Comparison of ENCODE assay signal across 8 mouse cellular contexts in genomic region chr7:38227900-38228298, GRCm38 (mm10). TPM values are rescaled to one million over a fixed set of nuclear protein-coding genes. Genes with fewer than 3 reads are reported as not detected.
DNase-seq lines count a peak whose midpoint lies in the region; ATAC-seq and TF ChIP-seq lines count a peak whose summit lies in the region.

TSS of gene Plekhf1 (minus strand) at chr7:38228016.

- H3K4me1 ChIP-seq in embryonic fibroblast, embryonic 13.5 days (ENCODE audit: control insufficient read depth, insufficient read depth, low read length): peaks cover 11% of the 10 kb centered on the region
- peaks cover 15% of the 10 kb centered on the region for H3K4me1 ChIP-seq in heart, embryonic 10.5 days
- H3K4me1 ChIP-seq in kidney, embryonic 14.5 days (ENCODE audit: control insufficient read depth, insufficient read depth, low read length): peaks cover 15% of the 10 kb centered on the region
- H3K4me1 ChIP-seq in limb, embryonic 14.5 days (ENCODE audit: control insufficient read depth, insufficient read depth, low read length): peaks cover 14% of the 10 kb centered on the region; the same call in 1 of the 2 replicates
- H3K4me1 ChIP-seq in midbrain, embryonic 16.5 days (ENCODE audit: control insufficient read depth, insufficient read depth, low read length): peaks cover 6% of the 10 kb centered on the region
- H3K4me1 ChIP-seq in spleen, adult 2 months (ENCODE audit: control insufficient read depth, insufficient read depth, insufficient read length): peaks cover 11% of the 10 kb centered on the region; the same call in 1 of the 2 replicates

- ATAC-seq in kidney, embryonic 14.5 days (ENCODE audit: low FRiP score, low TSS enrichment): peak; percentile 93
- peak; percentile 97 for ATAC-seq in limb, embryonic 14.5 days (ENCODE audit: low FRiP score, low read depth)
- peak; percentile 94 for ATAC-seq in midbrain, embryonic 16.5 days

- peak; percentile 93 for TF ChIP-seq POLR2A in embryonic fibroblast, embryonic 13.5 days (IDR thresholded peaks at IDR 0.05; ENCODE audit: low read depth, low read length)
- TF ChIP-seq POLR2A in limb, embryonic 14.5 days (IDR thresholded peaks at IDR 0.05; ENCODE audit: borderline replicate concordance, extremely low read depth, insufficient read depth, insufficient read length): 0 out of 2 replicates have a peak, but pooled peaks have one; percentile 52
- TF ChIP-seq POLR2A in spleen, adult 2 months (IDR thresholded peaks at IDR 0.05; ENCODE audit: low read depth, low read length): no peak

- TF ChIP-seq CTCF in C2C12 (IDR thresholded peaks at IDR 0.05; ENCODE audit: control insufficient read depth, insufficient read depth, insufficient read length): no peak
- no peak for TF ChIP-seq CTCF in embryonic fibroblast, embryonic 13.5 days (IDR thresholded peaks at IDR 0.05; ENCODE audit: borderline replicate concordance, insufficient read depth, low read length)
- TF ChIP-seq CTCF in spleen, adult 2 months (IDR thresholded peaks at IDR 0.05; ENCODE audit: extremely low read depth, insufficient read depth, insufficient read length, insufficient replicate concordance): no peak

- peak within 1 kb of the TSS; percentile 87 for H3K27ac ChIP-seq in embryonic fibroblast, embryonic 13.5 days (ENCODE audit: insufficient read depth, low read length)
- H3K27ac ChIP-seq in heart, embryonic 10.5 days: peak within 1 kb of the TSS; percentile 84
- H3K27ac ChIP-seq in kidney, embryonic 14.5 days (ENCODE audit: low read depth, low read length): peak within 1 kb of the TSS; percentile 82
- peak within 1 kb of the TSS; percentile 75 for H3K27ac ChIP-seq in limb, embryonic 14.5 days (replicated peaks; ENCODE audit: low read depth, low read length)
- no peak within 1 kb of the TSS for H3K27ac ChIP-seq in midbrain, embryonic 16.5 days (ENCODE audit: low read length)
- H3K27ac ChIP-seq in spleen, adult 2 months (ENCODE audit: insufficient read depth, low read length): peak within 1 kb of the TSS; percentile 17

- H3K79me3 ChIP-seq in C2C12 (ENCODE audit: low read depth): peaks cover 23% of the 10 kb centered on the region

- peak within 1 kb of the TSS; percentile 85 for H3K4me2 ChIP-seq in kidney, embryonic 14.5 days (replicated peaks; ENCODE audit: low read depth, low read length)
- peak within 1 kb of the TSS; percentile 82 for H3K4me2 ChIP-seq in limb, embryonic 14.5 days (replicated peaks; ENCODE audit: low read depth, low read length, severe bottlenecking)
- H3K4me2 ChIP-seq in midbrain, embryonic 16.5 days (ENCODE audit: low read length): peak within 1 kb of the TSS; percentile 98

- WGBS in heart, embryonic 10.5 days: under 1% methylated on average over 36 of the region's 36 CpGs
- WGBS in kidney, embryonic 14.5 days: under 1% methylated on average over 36 of the region's 36 CpGs
- 1% methylated on average over 31 of the region's 36 CpGs for WGBS in limb, embryonic 14.5 days
- WGBS in midbrain, embryonic 16.5 days: under 1% methylated on average over 29 of the region's 36 CpGs
- WGBS in spleen, adult 2 months: under 1% methylated on average over 36 of the region's 36 CpGs

- H3ac ChIP-seq in C2C12 (ENCODE audit: control insufficient read depth, insufficient read length, low read depth): peak within 1 kb of the TSS; percentile 71

- peak within 1 kb of the TSS; percentile 55 for H3K4me3 ChIP-seq in C2C12 (ENCODE audit: insufficient read depth, poor library complexity, severe bottlenecking)
- H3K4me3 ChIP-seq in embryonic fibroblast, embryonic 13.5 days (ENCODE audit: insufficient read depth, low read length): peak within 1 kb of the TSS; percentile 78
- H3K4me3 ChIP-seq in heart, embryonic 10.5 days: peak within 1 kb of the TSS; percentile 79
- H3K4me3 ChIP-seq in kidney, embryonic 14.5 days (ENCODE audit: low read length): peak within 1 kb of the TSS; percentile 67
- H3K4me3 ChIP-seq in limb, embryonic 14.5 days (replicated peaks; ENCODE audit: low read length): peak within 1 kb of the TSS; percentile 61
- H3K4me3 ChIP-seq in midbrain, embryonic 16.5 days (ENCODE audit: low read depth, low read length): peak within 1 kb of the TSS; percentile 54
- peak within 1 kb of the TSS; percentile 63 for H3K4me3 ChIP-seq in spleen, adult 2 months (ENCODE audit: extremely low read depth, insufficient read depth, insufficient read length)

- no peaks in the 10 kb centered on the region for H3K9me3 ChIP-seq in heart, embryonic 10.5 days
- H3K9me3 ChIP-seq in kidney, embryonic 14.5 days (ENCODE audit: control insufficient read depth, low read length): no peaks in the 10 kb centered on the region
- H3K9me3 ChIP-seq in limb, embryonic 14.5 days (ENCODE audit: control insufficient read depth, low read length): no peaks in the 10 kb centered on the region
- H3K9me3 ChIP-seq in midbrain, embryonic 16.5 days (replicated peaks; ENCODE audit: control insufficient read depth, low read length, poor library complexity, severe bottlenecking): no peaks in the 10 kb centered on the region

- peak within 1 kb of the TSS; percentile 68 for H3K9ac ChIP-seq in kidney, embryonic 14.5 days (ENCODE audit: low read depth, low read length)
- H3K9ac ChIP-seq in limb, embryonic 14.5 days (ENCODE audit: low read depth, low read length, severe bottlenecking): peak within 1 kb of the TSS; percentile 66
- H3K9ac ChIP-seq in midbrain, embryonic 16.5 days (ENCODE audit: low read depth, low read length): peak within 1 kb of the TSS; percentile 55

- H3K27me3 ChIP-seq in C2C12 (ENCODE audit: control insufficient read depth, insufficient read depth, insufficient read length): no peaks in the 10 kb centered on the region
- H3K27me3 ChIP-seq in heart, embryonic 10.5 days (ENCODE audit: insufficient read depth, poor library complexity, severe bottlenecking): peaks cover 16% of the 10 kb centered on the region; the same call in 1 of the 2 replicates
- H3K27me3 ChIP-seq in kidney, embryonic 14.5 days (ENCODE audit: control insufficient read depth, insufficient read depth, low read length): no peaks in the 10 kb centered on the region; the same call in 1 of the 2 replicates
- H3K27me3 ChIP-seq in limb, embryonic 14.5 days (ENCODE audit: control insufficient read depth, insufficient read depth, low read length): no peaks in the 10 kb centered on the region
- peaks cover 13% of the 10 kb centered on the region for H3K27me3 ChIP-seq in midbrain, embryonic 16.5 days (ENCODE audit: control insufficient read depth, insufficient read depth, low read depth, low read length)
- H3K27me3 ChIP-seq in spleen, adult 2 months (ENCODE audit: control insufficient read depth, insufficient read depth, low read length): no peaks in the 10 kb centered on the region

- peak; percentile 95 for DNase-seq in brain, adult 2 months (ENCODE audit: low read depth, low spot score)
- DNase-seq in heart, embryonic 10.5 days (ENCODE audit: low spot score): peak; percentile 97
- peak; percentile 94 for DNase-seq in limb, embryonic 14.5 days (ENCODE audit: low spot score)
- DNase-seq in spleen, adult 2 months (ENCODE audit: low read depth in 1 of 2, low spot score in 2 of 2): peak; percentile 12 to 66

- peaks cover 42% of the 10 kb centered on the region for H3K79me2 ChIP-seq in C2C12 (ENCODE audit: control insufficient read depth, insufficient read depth)

- H3K36me3 ChIP-seq in C2C12 (ENCODE audit: control insufficient read depth, insufficient read depth): no peaks in the 10 kb centered on the region
- no peaks in the 10 kb centered on the region for H3K36me3 ChIP-seq in heart, embryonic 10.5 days
- H3K36me3 ChIP-seq in kidney, embryonic 14.5 days (ENCODE audit: control insufficient read depth, insufficient read depth, low read length): no peaks in the 10 kb centered on the region
- no peaks in the 10 kb centered on the region for H3K36me3 ChIP-seq in limb, embryonic 14.5 days (ENCODE audit: control insufficient read depth, insufficient read depth, low read length)
- H3K36me3 ChIP-seq in midbrain, embryonic 16.5 days (ENCODE audit: control insufficient read depth, insufficient read depth, low read length): no peaks in the 10 kb centered on the region
- H3K36me3 ChIP-seq in spleen, adult 2 months (ENCODE audit: control insufficient read depth, insufficient read depth, low read length): no peaks in the 10 kb centered on the region

TF ChIP-seq in C2C12, 6 proteins besides CTCF, POLR2A, EP300 and RAD21:
- TF ChIP-seq USF1 (IDR thresholded peaks at IDR 0.05; ENCODE audit: low read depth) (no peak), FOSL1 (IDR thresholded peaks at IDR 0.05; ENCODE audit: insufficient read depth, low read length, poor library complexity, severe bottlenecking) (no peak), CEBPB (IDR thresholded peaks at IDR 0.05; ENCODE audit: low read depth) (no peak), MAX (IDR thresholded peaks at IDR 0.05) (no peak), MYOD1 (IDR thresholded peaks at IDR 0.05; ENCODE audit: control insufficient read depth, insufficient read length, low read depth) (no peak), MYOG (IDR thresholded peaks at IDR 0.05; ENCODE audit: control insufficient read depth, extremely low read depth, insufficient read length) (no peak)

RNA-seq across cellular contexts. Expression of gene Plekhf1, which starts in this region (rescaled TPM):
- polyA plus RNA-seq in C2C12 (2012; fragmentation: generic; extraction: Trizol): 10.6 TPM
- 9.6 and 11.9 TPM in 2 replicates for polyA plus RNA-seq in embryonic fibroblast, embryonic 13.5 days (2011; ENCODE audit: insufficient read length, low read depth, missing spikeins)
- polyA plus RNA-seq in heart, embryonic 10.5 days (2016; fragmentation: Nextera tagmentation; extraction: Ambion mirVana): 1.7 and 2.2 TPM in 2 replicates
- polyA plus RNA-seq in kidney, embryonic 14.5 days (2014; fragmentation: Nextera tagmentation; extraction: Ambion mirVana): 3.8 and 4.9 TPM in 2 replicates
- polyA plus RNA-seq in limb, embryonic 14.5 days (2012; rRNA removed): 3.4 and 3.8 TPM in 2 replicates
- 3.8 and 4.2 TPM in 2 replicates for polyA plus RNA-seq in limb, embryonic 14.5 days (2014; fragmentation: Nextera tagmentation; extraction: Ambion mirVana)
- polyA plus RNA-seq in midbrain, embryonic 16.5 days (2015; fragmentation: Nextera tagmentation; extraction: Ambion mirVana): 0.26 and 0.49 TPM in 2 replicates
- 1.6 TPM in 2 replicates for polyA plus RNA-seq in spleen, adult 2 months (2012; rRNA removed)

Comparison
In these comparisons a context has a peak if more than half of its experiments do, and no peak if none do; other contexts are left out.
1. Peak in ATAC-seq, H3K4me3 ChIP-seq, H3K9ac ChIP-seq and H3K4me2 ChIP-seq in midbrain, embryonic 16.5 days; RNA of the gene not detected or under 1 TPM.
2. DNase-seq: peak in every context shown above with its lines; median percentile 97 in heart, embryonic 10.5 days; 95 in brain, adult 2 months; 94 in limb, embryonic 14.5 days; 39 in spleen, adult 2 months.